Mouse (Mus musculus) cortical plate, adult 2 months (tissue): ENCODE measurements around the gene Degs2. TPM values are rescaled to one million over a fixed set of nuclear protein-coding genes. Genes with fewer than 3 reads are reported as not detected.
A peak's percentile ranks its signal among the peaks of the same experiment; 100 is the strongest.

Experiments
- H3K27ac ChIP-seq: fragments of 200-500 bp; 2 replicates; pipeline ENCODE4 v1.5.1; 2012; ENCODE audit warnings: low read length, control low read depth, inconsistent platforms; ENCODE audit not compliant: insufficient read depth
- H3K4me1 ChIP-seq: fragments of 200-500 bp; 2 replicates; pipeline ENCODE4 v1.6.1; 2011; ENCODE audit warnings: low read length; ENCODE audit not compliant: control insufficient read depth, insufficient read depth
- H3K4me3 ChIP-seq: fragments of 200-500 bp; 2 replicates; pipeline ENCODE4 v1.5.1; 2011; ENCODE audit warnings: mild to moderate bottlenecking, low read length, control low read depth; ENCODE audit not compliant: insufficient read depth
- CTCF ChIP-seq: fragments of 200-500 bp; IDR thresholded peaks from 2 replicates; pipeline ENCODE4 v1.5.1; 2011; ENCODE audit warnings: mild to moderate bottlenecking, control low read depth, low read length; ENCODE audit not compliant: insufficient read depth; ENCODE audit errors: extremely low read depth
- POLR2A ChIP-seq: fragments of 200-500 bp; IDR thresholded peaks from 2 replicates; pipeline ENCODE4 v1.6.1; 2011; ENCODE audit warnings: mild to moderate bottlenecking, low read length, control low read depth; ENCODE audit not compliant: insufficient read depth; ENCODE audit errors: extremely low read depth
- polyA plus RNA-seq: library from polyadenylated mRNA; depleted of rRNA; stranded (reverse); fragments of >200 nt; gene quantifications from 2 replicates; pipeline ENCODE4 v1.2.3, GENCODE M21; 2012

Degs2 gene
- polyA plus RNA-seq, 1 experiment, result 9.4 TPM

DNA sequence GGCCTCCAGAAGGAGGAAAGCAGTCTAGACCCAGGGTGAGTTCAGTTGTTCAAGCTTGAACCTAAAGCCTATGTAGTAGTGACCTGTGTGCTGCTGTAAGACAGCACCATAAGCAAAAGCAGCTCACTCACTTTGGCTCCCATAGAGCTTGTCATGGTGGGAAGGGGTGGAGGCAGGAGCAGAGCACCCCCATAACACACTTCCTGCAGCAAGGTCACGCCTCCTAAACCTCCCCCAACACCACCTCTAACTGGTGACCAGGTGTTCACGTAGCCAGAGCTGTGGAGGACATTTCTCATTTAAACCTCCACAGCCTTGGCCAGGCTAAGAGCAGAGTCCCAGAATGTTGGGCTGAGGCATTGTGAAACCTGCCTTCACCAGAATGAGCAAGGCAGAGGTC lies 30.6 kb downstream of the Degs2 start:
- no peak for TF ChIP-seq CTCF
- TF ChIP-seq POLR2A, result no peak
- Histone ChIP-seq H3K4me3 (no peak overlapping the region), H3K27ac (no peak overlapping the region), H3K4me1 (no peaks in the 10 kb centered on the region; the same call in 1 of the 2 replicates)

- Histone ChIP-seq H3K27ac (no peak overlapping the region), H3K4me3 (no peak overlapping the region), H3K4me1 (no peaks in the 10 kb centered on the region)
- TF ChIP-seq POLR2A (no peak), CTCF (no peak)
Observed at GRCm38 (mm10) chr12:108668606-108669235, 33.4 kb downstream of the Degs2 start.

GRCm38 (mm10) chr12:108657350-108657749 lies 44.8 kb downstream of the Degs2 start:
- Histone ChIP-seq H3K27ac (no peak overlapping the region), H3K4me3 (no peak overlapping the region), H3K4me1 (peaks cover 5% of the 10 kb centered on the region; the same call in 1 of the 2 replicates)
- TF ChIP-seq CTCF (peak; percentile 57), POLR2A (no peak)

GRCm38 (mm10) chr12:108653358-108654335 lies 48.5 kb downstream of the Degs2 start:
- Histone ChIP-seq H3K4me1 (peaks cover 7% of the 10 kb centered on the region), H3K27ac (no peak overlapping the region), H3K4me3 (no peak overlapping the region)
- TF ChIP-seq CTCF (no peak), POLR2A (no peak)

DNA sequence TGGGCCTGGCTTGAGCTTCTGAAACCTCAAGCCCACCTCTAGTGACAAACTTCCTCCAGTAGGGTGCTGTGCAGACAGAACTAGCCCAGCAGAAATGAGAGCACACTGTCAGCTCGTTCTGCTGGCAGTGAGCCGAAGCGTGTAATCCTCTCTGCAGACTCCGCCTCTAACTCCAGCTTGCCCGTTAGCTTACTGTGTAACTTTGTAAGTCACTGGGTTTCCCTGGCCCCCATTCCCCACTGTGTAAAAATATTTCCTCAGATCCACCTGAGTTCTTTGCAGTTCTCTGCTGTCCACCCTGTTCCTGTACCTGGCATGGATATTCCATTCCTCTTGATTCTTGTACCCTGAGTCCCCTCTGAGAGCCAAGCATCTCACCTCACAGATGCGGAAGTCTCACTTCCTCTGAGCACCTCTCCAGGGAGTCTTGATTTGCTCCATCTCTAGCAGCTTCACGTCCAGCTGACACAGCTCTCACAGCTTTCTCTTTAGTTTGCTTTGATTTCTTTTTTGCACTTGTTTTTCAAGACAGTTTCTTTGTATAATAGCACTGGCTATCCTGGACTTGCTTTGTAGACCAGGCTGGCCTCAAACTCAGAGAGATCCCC lies 51.0 kb downstream of the Degs2 start:
- Histone ChIP-seq H3K4me3 (no peak overlapping the region), H3K4me1 (peaks cover 7% of the 10 kb centered on the region), H3K27ac (no peak overlapping the region)
- TF ChIP-seq POLR2A (no peak), CTCF (no peak)

DNA sequence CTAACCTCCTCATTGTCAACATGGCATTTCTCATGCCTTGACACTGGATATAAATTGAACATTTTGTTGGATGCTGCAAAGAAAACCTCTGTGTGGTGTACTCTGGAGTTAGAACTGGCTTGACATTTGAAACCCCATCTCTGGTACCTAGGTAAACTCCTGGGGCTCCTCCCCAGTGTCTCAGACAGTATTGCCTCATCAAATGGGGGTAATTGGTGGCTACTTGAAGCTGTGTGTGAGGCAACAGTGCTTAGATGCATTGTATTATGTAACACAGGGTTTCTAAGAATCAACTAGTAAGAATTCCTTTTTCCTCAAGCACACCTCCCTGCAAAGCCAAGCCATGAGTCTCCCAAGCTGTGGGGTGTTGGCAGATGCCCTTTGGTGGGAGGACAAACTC lies 54.3 kb downstream of the Degs2 start:
- Histone ChIP-seq H3K27ac (no peak overlapping the region), H3K4me1 (peaks cover 2% of the 10 kb centered on the region), H3K4me3 (no peak overlapping the region)
- TF ChIP-seq POLR2A, result no peak
- TF ChIP-seq CTCF, result no peak

DNA sequence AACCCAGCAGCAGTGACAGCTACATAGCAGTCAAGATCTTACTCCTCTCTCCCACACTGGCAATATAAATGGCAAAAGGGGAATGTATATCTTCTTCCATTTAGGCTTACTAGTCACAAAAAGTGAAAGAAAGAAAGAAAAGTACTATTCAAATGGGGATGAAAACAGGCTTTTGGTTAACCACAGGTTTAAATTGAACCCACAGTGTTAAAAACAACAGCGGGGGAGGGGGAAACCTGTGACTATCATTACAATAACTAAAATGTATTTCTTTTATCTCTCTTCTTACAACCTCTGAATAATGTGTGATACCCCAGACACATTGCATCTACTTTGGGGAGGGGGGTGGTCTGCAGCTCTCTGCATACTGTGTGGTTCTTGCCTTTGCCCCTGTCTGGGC lies 55.9 kb downstream of the Degs2 start:
- Histone ChIP-seq H3K4me1 (peaks cover 2% of the 10 kb centered on the region), H3K27ac (no peak overlapping the region), H3K4me3 (no peak overlapping the region)
- no peak for TF ChIP-seq POLR2A
- no peak for TF ChIP-seq CTCF

GRCm38 (mm10) chr12:108642019-108642418 lies 60.1 kb downstream of the Degs2 start:
- no peak overlapping the region for H3K27ac ChIP-seq
- H3K4me3 ChIP-seq, result no peak overlapping the region
- no peak for TF ChIP-seq CTCF
- no peak for TF ChIP-seq POLR2A
- peaks cover 3% of the 10 kb centered on the region; the same call in 1 of the 2 replicates for H3K4me1 ChIP-seq

- TF ChIP-seq POLR2A, result no peak
- TF ChIP-seq CTCF, result no peak
Observed at GRCm38 (mm10) chr12:108639126-108639525, 63.0 kb downstream of the Degs2 start.

More at GRCm38 (mm10) chr12:108639126-108639525, 63.0 kb downstream of the Degs2 start:
- H3K4me3 ChIP-seq, result no peak overlapping the region
- H3K4me1 ChIP-seq, result peaks cover 7% of the 10 kb centered on the region; the same call in 1 of the 2 replicates
- H3K27ac ChIP-seq, result no peak overlapping the region
